Mouse (Mus musculus): ENCODE data around the gene Rasip1.

Gene Rasip1

DNA sequence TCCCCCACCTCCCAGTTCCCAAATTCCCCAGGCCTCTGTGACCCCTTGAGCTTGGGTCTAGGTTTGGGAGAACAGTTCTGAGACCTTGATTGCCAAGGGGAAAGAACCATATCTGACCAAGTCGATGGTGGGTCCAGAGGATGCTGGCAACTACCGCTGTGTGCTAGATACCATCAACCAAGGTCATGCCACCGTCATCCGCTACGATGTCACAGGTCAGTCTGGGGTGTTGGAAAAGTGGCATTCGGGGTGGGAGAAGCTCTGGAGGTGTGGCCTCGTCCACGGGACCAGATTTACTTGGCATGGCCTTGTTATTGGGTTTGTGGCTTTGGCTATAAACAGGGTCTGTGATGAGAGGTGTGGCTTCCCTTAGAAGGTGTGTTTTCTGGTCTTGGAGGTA, 1.8 kb upstream of the Rasip1 start:
- DNase-seq: no peak

DNA sequence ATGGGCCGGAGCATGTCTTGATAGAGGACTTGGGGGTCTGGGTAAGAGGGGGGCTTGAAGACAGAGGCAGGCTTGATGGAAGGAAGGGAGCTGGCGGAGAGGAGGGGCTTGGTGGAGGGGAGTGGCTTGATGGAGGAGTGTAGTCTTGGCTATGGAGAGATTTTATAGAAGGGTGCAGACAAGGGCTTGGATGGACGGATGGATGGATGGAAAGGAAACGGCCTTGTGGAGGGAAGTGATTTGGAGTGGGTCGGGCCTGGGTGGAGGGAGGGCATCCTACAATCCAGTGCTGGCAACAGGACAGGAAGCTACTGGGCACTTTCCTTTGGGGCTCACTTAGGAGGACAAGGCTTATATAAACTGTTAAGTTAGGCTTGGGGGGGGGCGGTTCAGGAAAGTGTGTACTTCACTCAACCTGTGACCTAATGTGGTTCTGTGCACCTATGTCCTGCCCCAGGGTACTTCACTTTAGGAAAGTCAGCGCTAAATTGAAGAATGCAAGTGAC, 664 bp upstream of the Rasip1 start:
- no peak for DNase-seq

DNA sequence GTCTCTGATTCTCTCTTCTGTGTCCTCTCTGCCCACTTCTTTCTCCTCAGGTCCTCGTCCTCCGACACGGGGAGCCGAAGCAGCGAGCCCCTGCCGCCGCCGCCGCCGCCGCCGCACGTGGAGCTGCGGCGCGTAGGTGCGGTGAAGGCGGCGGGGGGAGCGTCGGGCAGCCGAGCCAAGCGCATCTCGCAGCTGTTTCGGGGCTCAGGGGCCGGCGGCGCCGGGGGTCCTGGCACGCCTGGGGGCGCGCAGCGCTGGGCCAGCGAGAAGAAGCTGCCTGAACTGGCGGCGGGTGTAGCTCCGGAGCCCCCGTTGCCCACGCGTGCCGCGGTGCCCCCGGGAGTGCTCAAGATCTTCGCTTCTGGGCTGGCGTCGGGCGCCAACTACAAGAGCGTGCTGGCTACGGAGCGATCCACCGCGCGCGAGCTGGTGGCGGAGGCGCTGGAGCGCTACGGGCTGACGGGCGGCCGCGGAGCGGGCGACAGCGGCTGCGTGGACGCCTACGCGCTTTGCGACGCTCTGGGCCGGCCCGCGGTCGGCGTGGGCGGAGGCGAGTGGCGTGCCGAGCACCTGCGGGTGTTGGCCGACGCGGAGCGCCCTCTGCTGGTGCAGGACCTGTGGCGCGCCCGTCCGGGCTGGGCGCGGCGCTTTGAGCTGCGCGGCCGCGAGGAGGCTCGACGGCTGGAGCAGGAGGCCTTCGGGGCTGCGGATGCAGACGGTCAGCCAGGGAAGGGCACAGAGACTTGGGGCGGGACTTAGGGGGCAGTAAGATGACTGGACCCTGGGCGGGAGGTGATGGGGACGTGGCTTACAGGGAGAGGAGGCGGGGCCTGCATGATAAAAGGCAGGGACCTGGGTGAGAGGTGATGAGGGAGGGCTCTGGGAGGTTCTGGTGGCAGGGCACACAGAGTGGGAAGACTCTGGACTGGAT, 1.3 kb downstream of the Rasip1 start:
- peak; percentile 85 for DNase-seq

DNA sequence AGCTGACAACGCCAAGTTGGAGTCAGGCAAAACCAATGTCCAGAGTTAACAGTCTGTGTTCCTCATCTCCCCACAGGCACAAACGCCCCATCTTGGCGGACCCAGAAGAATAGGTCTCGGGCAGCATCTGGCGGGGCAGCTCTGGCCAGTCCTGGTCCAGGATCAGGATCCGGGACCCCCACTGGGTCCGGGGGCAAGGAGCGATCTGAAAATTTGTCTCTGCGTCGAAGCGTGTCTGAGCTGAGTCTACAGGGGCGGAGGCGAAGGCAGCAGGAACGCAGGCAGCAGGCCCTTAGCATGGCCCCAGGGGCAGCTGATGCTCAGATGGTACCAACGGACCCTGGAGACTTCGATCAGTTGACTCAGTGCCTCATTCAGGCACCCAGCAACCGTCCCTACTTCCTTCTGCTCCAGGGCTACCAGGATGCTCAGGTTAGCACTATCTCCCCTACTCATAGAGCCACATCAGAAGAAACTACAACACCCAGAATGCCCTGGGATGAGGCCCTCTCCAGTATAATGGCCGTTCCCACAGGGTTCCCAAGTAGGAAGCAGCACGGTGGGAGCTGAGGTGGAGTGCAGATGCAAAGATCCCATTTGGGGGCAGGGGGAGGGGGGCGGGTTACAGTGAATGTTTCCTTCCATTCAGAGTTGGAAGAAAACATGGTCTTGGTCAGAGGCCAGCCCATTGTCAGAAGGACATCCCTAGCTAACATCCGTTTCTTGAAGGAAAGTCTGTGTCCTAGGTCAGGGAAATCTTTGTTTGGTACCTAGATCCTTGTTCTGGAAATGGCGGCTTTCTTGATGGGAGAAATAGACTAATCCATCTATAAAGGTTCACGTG, 3.0 kb downstream of the Rasip1 start:
- no peak for DNase-seq

DNA sequence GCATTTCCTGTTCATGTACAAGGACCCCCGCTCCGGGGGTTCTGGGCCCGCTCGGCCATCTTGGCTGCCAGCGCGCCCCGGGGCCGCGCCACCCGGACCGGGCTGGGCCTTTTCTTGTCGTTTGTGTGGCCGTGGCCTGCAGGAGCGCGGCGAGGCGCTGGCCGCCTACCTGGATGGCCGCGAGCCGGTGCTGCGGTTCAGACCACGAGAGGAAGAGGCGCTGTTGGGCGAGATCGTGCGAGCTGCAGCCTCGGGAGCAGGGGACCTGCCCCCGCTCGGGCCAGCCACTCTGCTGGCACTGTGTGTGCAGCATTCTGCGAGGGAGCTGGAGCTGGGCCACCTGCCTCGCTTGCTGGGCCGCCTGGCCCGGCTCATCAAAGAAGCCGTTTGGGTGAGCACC, 5.2 kb downstream of the Rasip1 start:
- peak; percentile 45 for DNase-seq

DNA sequence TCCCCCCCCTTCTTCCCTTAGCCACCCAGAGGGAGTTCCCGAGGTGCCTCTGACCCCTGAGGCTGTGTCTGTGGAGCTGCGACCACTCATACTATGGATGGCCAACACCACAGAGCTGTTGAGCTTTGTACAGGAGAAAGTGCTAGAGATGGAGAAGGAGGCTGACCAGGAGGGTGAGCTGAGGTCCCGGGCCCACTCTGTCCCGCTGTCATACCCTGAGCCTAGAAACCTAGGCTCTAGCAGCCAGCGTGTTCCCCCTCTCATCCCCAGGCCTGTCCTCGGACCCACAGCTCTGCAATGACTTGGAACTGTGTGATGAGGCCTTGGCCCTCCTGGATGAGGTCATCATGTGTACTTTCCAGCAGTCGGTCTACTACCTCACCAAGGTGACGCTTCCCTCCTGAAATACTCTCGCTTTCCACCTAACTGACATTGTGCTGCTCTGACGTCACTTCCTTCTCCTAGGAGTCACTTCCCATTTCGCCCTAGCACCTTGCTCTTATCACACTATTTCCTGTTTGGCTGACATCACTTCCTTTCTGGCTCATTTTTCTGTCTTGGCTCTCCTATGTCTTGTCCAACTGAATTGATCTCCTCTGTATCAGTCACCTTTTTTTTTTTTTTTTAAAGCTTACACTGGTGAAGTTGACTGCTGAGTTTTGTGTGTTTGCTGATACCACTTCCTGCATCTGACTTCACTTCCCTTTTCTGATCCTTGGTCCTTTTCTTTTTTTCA, 7.8 kb downstream of the Rasip1 start:
- no peak for DNase-seq

DNA sequence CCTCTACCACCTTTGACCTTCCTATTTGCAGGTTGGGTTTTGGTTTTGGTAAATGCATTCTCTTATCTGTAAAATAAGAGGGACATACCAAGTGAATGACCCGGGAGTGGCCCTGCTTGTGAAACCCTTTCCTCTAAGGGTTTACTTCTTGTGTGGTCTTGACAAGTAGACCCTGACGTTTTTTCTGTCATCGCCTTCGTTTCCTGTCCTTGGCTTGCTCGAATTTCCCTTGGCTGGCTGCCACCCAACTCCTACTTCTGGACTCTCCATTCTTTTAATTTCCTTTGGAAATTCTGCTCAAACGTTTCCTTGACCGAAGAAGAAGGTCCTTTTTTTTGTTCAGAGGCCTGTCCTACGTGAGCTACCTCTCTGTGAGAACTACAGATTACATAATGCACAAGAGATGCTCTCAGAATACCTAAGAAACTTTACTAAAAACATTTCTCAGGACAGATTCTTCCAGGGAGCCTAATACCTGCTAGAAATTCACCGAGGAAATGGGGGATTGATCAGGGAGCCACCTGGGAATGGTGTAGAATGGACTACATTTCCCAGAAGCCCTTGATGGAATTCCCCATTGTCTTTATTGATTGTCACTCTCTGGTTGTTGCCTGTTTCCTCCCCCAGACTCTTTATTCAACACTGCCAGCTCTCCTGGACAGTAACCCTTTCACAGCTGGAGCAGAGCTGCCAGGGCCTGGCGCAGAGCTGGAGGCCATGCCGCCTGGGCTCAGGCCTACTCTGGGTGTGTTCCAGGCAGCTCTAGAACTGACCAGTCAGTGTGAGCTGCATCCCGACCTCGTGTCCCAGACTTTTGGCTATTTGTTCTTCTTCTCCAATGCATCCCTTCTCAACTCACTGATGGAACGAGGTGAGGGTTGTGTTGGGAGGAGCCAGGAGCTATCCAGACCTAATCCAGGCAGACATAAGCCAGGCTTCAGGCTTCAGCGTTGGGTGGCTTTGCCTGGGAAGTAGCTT, 8.7 kb downstream of the Rasip1 start:
- no peak for DNase-seq

DNA sequence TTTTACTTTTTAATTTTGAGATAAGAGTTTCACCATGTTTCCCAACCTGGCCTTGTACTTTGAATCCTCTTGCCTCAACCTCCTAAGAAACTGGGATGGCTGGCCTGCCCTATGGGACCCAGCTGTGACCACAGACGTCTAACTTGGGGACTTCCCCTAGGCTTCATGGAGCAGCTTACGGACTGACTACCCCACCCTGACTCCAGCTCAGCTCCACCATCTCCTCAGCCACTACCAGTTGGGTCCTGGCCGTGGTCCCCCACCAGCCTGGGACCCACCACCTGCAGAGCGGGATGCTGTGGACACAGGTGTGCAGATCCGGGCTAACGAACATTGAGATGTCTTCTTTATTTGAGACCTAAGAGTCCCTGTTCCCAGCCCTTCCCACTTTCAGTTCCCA, 10.4 kb downstream of the Rasip1 start:
- no peak for DNase-seq

DNA sequence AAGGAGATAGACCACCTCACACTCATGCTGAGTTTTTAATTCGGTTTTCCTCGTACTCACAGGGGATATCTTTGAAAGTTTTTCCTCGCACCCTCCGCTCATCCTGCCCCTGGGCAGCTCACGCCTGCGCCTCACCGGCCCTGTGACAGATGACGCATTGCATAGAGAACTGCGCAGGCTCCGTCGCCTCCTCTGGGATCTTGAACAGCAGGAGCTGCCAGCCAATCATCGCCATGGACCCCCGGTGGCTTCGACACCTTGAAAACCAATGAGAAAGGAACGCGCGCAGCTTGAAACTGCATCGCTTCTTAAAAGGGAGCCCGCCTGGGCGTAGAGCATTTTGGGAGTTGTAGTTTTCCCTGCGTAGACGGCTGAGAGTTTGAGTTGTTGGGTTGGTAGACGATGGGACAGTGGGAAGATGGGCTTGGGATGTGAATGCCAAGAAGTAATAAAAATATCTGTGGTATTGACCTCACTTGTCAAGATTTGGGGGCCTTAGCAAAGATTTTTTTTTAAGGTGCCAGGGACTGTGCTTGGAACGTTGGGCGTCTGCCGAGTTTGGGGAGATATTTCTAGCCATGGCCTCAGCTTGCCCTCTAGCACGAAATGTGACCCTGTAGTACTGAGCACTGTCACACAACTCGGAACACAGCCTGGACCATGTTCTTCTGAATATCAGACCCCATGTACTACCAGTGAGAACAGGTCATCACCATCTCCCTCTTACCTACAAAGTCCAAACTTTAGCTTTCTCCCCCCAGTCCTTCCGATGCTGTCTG, 11.5 kb downstream of the Rasip1 start:
- DNase-seq: peak; percentile 94

DNA sequence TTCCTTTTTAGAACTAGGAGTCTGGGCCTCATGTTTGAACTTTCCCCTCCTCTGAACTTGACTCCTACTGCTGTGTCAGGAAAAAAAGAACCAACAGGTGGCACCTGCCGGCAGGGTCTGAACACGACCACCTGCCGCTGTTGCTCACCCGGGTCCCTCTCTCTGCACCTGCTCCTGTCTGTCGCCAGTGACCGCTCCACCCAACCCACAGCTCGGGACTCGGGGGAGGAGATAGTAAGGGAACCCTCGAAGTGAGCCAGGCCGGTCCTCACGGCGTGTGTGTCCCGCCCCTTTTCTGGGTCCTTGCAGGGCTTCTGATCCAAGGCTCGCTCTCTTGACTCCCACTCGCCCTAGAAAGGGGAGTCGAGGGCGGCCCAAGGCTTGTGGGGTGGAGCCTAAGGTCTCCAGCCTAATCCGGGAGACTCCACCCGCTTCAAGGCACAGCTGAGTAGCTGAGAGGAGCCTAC, 12.3 kb downstream of the Rasip1 start, which contains the start of gene Mamstr:
Gene Mamstr, plus strand, starts transcription at position 417 of the 467 bp plus-strand sequence.
- DNase-seq: no peak

DNA sequence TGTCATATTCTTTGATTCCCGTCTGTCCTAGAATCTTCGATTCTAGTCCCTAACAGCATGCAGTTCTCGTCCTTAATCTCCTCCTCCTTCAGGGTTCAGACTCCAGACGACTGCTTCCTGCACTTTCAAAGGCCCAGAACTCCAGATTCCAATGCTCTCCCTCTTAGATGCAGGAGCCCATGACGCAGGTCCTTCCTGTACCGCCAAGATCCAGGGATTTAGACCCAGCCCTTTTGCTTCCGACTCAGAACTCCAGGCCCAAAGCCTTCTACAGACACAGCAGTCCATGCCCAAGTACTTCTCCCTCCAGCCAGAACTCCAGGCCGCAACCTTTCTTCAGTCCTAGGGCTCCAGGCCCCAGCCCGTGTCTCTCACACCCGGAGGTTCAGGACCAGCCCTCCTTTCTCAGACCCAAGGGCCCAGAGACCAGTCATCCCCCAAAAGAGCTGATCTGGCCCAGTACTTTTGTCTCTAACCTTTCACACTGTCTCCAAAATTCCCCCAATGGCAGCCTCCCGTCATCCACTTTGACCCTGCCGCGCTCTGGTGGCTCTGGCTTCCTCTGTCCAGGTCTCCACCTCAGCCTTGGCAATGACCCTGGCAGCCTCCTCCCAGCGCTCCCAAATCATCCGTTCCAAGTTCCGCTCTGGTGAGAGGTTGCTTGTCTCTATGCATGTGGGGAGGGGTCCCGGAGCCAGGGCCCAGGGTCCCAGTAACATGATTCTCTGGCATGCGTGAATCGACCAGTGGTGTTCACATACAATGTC, 13.1 kb downstream of the Rasip1 start:
- DNase-seq: no peak

DNA sequence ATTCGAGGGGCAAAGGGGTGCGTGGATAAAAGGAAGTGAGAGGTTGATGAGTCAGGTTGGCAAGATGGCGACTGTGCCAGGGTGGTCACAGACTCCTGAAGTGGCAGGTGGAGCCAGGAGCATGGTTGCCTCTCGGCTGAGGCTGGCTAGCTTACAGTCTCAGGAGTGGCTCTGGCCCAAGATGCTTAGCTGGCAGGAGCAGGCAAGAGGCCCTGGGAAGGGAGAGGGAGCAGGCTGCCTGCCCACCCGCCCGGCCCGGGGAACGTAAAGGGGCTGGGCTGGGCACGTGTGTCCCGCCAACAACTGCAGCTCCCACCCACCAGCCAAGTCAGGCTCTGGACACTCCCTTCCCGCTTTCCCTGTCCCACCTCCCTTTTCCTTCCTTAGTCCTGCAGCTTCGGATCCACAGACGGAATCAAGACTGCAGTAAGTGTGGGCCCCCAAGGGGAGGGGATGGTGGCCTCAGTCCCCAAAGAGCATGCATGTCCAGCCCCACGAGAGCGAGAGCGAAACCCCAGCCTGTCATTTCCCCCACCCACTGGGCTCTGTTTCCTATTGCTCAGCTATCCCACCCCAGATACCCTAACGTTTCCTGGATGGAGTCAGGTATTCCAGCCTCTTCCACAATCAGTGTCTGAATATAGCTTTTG, 14.2 kb downstream of the Rasip1 start:
- no peak for DNase-seq

DNA sequence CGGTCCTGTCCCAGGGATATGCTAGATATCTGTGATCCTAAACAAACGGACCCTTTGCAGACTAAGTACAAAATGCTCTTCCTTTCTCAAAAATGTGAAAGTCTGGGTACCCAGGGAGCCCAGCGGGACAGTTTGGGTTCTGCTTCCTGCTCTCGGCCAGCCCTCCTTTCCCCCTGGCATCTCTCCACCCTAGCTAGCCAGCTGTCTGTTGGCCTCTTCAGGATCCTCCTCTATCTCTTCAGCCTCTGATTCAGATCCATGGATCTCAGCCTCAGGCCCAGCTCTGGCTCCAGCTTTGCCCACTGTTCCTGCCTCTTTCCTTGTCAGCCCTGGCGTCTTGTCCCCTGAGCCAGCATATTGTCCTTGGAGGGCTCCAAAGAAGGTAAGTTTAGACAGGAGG, 14.8 kb downstream of the Rasip1 start:
- DNase-seq: no peak

DNA sequence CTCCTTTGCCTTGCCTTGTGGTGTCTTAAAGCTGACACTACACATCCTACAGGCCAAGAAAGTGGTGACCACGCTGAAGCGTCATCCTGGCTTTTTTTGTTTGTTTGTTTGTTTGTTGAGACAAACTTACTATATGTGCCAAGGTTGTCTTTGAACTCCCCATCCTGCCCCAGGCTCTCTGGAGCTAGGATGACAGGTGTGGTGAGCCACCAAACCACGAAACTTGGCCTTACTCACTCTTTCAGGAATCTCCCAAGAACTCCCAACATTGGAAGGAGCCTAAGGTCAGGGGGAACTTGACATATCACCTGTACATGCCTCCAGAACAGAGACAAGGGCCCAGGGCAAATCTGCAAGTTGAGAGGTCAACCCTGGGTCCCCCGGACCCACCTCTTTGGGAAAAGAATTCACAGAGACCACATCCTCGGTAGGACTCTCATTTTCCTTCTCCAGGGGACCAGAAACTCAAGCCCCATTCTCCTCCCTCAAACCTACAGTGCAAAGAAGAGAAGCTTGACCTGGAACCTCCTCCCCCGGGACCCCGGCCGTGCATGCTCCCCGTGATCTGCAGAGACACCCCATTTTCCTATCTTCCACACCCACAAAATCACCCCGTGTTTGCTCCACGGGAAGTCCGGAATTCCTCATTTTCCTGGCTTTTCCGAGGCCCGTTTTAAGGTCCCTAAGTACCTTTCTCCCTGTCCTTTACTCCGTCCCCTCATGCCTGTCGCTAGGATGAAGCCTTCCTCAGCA, 15.4 kb downstream of the Rasip1 start:
- no peak for DNase-seq

DNA sequence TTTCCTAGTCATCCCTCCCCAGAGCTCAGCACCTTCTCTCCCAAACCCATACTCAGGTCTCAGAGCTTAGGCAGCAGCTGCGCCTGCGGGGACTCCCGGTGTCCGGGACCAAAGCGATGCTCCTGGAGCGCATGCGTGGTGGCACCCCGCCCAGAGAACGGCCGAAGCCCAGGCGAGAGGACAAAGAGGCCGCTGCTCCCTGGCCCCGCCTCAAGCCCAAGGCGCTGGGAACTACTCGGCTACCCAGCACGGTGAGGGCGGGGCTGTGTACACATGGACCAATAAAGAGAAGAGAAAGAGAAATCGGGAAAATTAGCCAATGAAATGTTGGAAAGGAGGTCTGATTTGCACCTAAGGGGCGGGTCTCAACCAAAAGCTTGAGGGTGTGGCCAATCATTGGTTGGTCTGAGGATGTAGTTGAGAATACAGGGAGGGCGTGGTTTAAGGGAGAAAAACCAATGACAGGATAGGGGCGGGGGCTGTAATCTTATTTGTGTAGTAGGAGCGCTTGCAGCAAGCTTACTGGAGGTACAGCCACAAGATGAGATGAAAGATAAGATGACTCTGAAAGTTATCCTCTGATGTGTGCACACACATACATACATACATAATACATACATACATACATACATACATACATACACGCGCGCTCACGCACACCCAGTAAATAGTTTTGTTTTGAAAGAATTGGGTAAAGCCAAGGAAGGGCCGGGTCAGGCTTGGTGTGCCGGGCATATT, 16.3 kb downstream of the Rasip1 start:
- peak; percentile 90 for DNase-seq

DNA sequence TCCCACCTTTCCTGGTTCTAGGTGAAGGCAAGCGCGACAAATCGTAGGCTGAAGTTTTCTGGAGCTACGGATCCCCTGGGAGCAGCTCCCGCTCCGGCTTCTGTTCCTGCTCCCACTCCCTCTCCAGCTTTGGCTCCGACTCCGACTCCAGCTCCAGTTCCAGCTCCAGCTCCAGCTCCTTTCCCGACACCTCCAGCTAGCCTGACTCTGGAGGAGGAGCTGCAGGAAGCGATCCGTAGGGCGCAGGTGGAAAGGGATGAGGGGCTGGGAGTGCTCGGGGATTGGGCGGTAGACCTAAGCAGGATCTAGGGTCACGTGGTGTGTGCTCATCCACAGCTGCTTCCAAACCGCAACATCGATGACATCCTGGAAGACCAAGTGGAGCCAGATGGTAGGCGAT, 16.9 kb downstream of the Rasip1 start:
- peak; percentile 75 for DNase-seq

DNA sequence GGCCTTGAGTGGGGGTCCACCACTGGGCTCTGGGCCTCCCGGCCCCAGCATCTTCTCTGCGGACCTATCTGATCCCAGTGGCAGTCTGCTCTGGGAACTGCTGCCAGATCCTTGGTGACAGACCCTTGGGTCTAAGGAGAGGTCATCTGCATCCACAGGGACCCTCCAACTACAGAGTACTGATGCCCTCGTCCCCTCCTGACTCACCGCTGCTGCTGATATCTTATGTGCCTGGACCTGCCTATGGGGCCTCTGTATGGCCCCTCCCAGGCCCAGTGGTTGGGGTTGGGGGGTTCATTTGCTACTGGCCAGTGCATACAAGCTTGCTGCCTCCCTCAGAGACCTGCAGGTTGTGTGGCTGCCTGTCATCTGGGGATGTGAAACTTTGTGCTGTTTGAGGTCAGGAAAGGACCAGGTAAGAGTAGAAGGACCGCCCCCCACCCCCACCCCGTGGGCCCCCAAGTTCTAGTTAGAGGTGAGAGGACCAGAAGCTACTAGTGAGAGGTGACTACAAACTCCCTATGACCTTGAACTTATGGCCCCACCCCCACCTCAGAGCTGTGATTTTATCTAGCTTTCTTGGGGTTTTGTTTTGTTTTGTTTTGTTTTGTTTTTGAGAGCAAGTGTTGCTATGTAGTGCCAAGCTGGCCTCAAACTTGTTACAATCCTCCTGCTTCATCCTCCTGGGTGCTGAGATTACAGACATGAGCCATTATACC, 17.7 kb downstream of the Rasip1 start:
- no peak for DNase-seq

Measured in right cerebral cortex, postnatal 25 days (tissue).